Mouse (Mus musculus) embryonic fibroblast, embryonic 13.5 days (primary cell): ENCODE results near the gene Actn4.

Experiments
- CTCF ChIP-seq: IDR thresholded peaks from 2 replicates; pipeline ENCODE4 v1.5.1; 2011; ENCODE audit warnings: mild to moderate bottlenecking, control low read depth, low read length, moderate library complexity, borderline replicate concordance; ENCODE audit not compliant: insufficient read depth
- POLR2A ChIP-seq: IDR thresholded peaks from 2 replicates; pipeline ENCODE4 v1.6.1; 2011; ENCODE audit warnings: low read depth, mild to moderate bottlenecking, control low read depth, low read length, moderate library complexity

GRCm38 (mm10) chr7:28939418-28940183 lies 22.5 kb downstream of the Actn4 start:
- TF ChIP-seq CTCF (no peak), POLR2A (no peak)
